Mouse (Mus musculus) layer of hippocampus, postnatal 25 days (tissue): ENCODE results near the gene Gm21915. TPM values are rescaled to one million over a fixed set of nuclear protein-coding genes. Genes with fewer than 3 reads are reported as not detected.

Experiments
- DNase-seq, 2 experiments: peaks; one replicate each; pipeline ENCODE4 v3.0.0; 2022; ENCODE audit warnings: mixed read lengths in 2 of 2, low spot score in 1 of 2; ENCODE audit errors: extremely low spot score in 1 of 2
- total RNA-seq, 2 experiments: library from RNA; stranded (reverse); gene quantifications; 2 replicates each; pipeline ENCODE4 v1.2.3; 2021

The Gm21915 gene
- total RNA-seq, 2 experiments from 2014 or later = not detected

GRCm38 (mm10) chr9:40652757-40653156 lies 17.7 kb upstream of the Gm21915 start:
- DNase-seq = no peak

- DNase-seq = no peak
These were observed 4.1 kb upstream of the Gm21915 start for GRCm38 (mm10) chr9:40666190-40666803.

GRCm38 (mm10) chr9:40671323-40671930 lies 1.0 kb downstream of the Gm21915 start:
- no peak for DNase-seq

- DNase-seq = no peak
These were observed 5.0 kb downstream of the Gm21915 start for GRCm38 (mm10) chr9:40675203-40675958.

GRCm38 (mm10) chr9:40678653-40679052 lies 8.2 kb downstream of the Gm21915 start:
- DNase-seq = no peak

GRCm38 (mm10) chr9:40685801-40686420 lies 15.5 kb downstream of the Gm21915 start, which contains the start of gene Clmp:
Gene Clmp (plus strand): TSS chr9:40685962.
- DNase-seq = no peak

- no peak for DNase-seq
These were observed 16.0 kb downstream of the Gm21915 start for GRCm38 (mm10) chr9:40686421-40686899.

GRCm38 (mm10) chr9:40687053-40687452 lies 16.6 kb downstream of the Gm21915 start:
- DNase-seq = no peak

- DNase-seq = no peak
These were observed 17.1 kb downstream of the Gm21915 start for GRCm38 (mm10) chr9:40687553-40687952.

GRCm38 (mm10) chr9:40690511-40690910 lies 20.1 kb downstream of the Gm21915 start:
- DNase-seq = no peak

GRCm38 (mm10) chr9:40693026-40693425 lies 22.6 kb downstream of the Gm21915 start:
- DNase-seq = no peak

GRCm38 (mm10) chr9:40693768-40694167 lies 23.4 kb downstream of the Gm21915 start:
- DNase-seq = no peak

GRCm38 (mm10) chr9:40694284-40694683 lies 23.9 kb downstream of the Gm21915 start:
- no peak for DNase-seq

GRCm38 (mm10) chr9:40696086-40696485 lies 25.7 kb downstream of the Gm21915 start:
- no peak for DNase-seq

GRCm38 (mm10) chr9:40699194-40699593 lies 28.8 kb downstream of the Gm21915 start:
- DNase-seq = no peak

GRCm38 (mm10) chr9:40700253-40700652 lies 29.8 kb downstream of the Gm21915 start:
- DNase-seq = no peak

- DNase-seq = no peak
These were observed 34.2 kb downstream of the Gm21915 start for GRCm38 (mm10) chr9:40704364-40705276.

GRCm38 (mm10) chr9:40708448-40709140 lies 38.2 kb downstream of the Gm21915 start:
- DNase-seq = no peak

- DNase-seq = no peak
These were observed 38.7 kb downstream of the Gm21915 start for GRCm38 (mm10) chr9:40709141-40709537.
